Mouse (Mus musculus) forelimb bud, embryonic 11.5 days (tissue): ENCODE data around the gene Camta1.

ENCODE experiments used
- DNase-seq: peaks from one replicate; pipeline ENCODE4 v3.0.0-alpha.2; 2012; ENCODE audit warnings: low read depth, low spot score

Gene Camta1

DNA sequence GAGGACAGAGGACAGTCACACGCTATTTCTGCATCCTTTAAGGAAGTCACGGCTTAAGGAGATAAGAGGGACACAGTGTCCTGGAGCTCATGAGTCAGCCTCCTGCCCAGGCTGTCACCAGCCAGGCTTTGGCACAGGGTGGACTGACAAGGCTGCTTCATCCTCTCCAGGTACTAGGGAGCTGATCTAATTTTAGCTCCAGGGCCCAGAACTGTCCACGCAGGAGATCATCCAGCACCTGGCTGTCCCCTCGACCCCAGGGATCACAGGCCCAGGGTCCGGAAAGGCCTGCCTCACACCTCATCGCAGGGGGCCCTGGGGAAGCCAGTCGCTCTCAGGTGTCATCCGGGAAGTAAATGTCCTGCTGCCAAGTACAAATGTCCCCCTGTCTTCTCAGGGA is 341.6 kb downstream of the Camta1 start:
- no peak for DNase-seq

- no peak for DNase-seq
Measured at GRCm38 (mm10) chr4:151519011-151519410, 342.7 kb downstream of the Camta1 start.

DNA sequence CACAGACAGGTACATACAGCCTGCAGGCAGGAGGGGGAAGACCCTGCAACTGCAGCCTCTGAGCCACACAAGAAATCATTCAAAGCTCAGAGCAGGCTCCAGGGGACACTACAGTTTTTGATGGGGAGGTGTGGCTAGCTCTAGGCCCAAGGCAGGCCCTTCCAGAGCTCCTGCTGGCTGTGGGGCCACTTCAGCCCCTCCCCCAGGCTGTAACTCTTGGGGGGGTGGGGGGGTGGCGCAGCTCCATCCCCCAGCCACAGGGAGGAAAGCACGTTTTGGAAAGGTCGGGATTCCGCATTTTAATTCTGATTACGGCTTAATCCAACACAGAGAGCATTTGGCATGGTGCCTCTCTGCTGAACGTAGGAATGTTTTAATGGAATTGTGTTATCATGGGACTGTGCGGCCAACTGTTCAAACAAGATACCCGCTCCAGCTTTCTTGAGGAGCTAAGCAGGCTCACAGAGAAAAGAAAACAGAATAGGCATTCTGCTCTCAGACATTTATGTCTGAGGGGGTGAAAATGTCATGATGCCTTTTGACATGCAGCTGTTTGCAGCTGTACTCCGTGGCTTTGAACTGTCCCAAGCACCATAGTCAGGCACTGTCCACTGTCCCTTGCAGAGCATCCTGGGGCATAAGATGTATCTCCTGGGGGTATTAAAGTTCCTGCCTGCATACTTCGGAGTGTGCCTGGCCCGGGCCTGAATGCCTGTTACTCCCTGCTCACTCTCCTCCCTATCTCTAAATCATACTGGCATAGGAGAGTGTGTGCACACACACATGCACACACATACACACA is 344.5 kb downstream of the Camta1 start:
- no peak for DNase-seq

DNA sequence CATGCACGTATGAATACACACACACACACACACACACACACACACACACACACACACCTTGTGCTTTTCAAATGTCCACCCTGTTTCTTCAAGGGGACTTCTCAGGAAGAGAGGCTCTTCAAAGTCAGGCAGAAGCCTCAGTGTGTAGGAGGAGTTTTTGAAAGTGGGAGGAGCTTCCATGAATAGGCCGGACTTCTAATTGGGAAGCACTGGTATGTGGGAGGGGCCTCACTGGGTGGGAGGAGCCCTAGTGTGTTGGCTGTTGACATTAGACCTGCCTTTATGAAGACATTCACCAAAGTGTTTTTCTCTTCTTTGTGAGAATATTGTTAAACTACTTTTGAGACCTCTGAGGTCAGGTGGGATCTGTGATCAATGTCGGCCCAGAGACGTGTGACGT is 346.4 kb downstream of the Camta1 start:
- DNase-seq: no peak

DNA sequence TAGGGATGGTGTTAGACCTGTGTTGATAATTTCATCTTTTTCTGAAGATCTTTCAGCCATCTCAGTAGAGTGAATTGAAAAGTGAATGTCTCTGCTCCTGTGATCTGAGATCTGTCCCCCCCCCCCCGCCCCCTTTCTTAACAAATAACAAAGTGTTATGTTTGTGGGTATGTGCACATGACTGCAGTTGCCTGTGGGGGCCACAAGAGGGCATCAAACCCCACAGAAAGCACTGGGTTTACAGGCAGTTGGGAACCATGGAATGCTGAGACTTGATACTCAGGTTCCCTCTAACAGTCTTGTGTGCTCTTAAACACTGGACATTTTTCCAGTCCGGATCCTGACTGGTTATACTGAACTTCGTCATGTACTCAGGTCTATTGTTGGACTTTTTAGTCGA is 350.6 kb downstream of the Camta1 start:
- DNase-seq: no peak

GRCm38 (mm10) chr4:151510417-151510816 is 351.3 kb downstream of the Camta1 start:
- DNase-seq: peak; percentile 48

- DNase-seq: no peak
Measured at GRCm38 (mm10) chr4:151506701-151507100, 355.0 kb downstream of the Camta1 start.

- no peak for DNase-seq
Measured at GRCm38 (mm10) chr4:151498481-151499276, 363.0 kb downstream of the Camta1 start.

GRCm38 (mm10) chr4:151496581-151496980 is 365.1 kb downstream of the Camta1 start:
- no peak for DNase-seq

DNA sequence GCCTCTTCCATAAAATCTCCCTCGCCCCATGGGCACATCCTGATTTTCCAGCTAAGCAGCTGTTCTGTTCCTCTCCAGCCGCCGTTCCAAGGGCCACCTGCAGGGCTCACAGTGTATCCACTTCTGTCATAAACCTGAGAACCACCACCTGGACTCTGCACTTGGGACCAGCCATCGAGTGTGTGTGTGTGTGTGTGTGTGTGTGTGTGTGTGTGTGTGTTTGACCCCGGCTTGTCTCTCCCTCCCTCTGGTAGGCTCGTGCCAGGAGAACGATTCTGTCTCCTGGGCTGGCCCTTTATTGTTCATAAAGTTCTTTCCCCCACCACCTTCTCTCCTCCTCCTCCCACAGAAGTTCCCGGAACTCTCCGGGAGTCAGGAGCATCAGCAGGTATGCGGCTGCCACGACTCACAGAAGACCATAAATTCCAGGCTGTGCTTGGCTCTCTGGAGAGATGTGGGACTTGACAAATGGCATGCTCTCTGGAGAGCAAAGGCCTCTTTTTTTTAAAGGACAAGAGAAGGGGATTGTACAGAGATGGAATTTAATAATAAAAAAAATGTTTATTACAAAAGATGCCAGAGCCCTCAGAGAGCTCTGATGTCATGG is 366.3 kb downstream of the Camta1 start:
- no peak for DNase-seq

DNA sequence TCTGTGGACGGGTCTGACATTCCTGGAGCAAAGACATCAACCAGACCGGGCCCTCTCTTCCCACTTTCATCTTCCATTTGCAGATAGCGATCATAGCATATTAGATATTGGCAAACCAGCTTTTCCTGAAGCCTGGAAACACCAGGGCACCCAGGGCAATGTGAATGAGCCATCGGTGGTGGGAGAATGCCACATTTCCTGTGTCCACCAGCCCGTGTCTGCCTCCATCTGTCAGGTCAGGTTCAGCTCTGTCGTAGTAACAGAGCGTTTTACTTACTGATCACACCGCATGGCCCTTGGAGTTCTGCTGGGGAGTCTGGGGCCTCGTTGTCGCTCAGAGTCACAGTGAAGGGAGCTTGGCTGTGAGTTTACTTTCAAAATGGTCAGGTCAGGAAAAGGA is 368.9 kb downstream of the Camta1 start:
- no peak for DNase-seq

DNA sequence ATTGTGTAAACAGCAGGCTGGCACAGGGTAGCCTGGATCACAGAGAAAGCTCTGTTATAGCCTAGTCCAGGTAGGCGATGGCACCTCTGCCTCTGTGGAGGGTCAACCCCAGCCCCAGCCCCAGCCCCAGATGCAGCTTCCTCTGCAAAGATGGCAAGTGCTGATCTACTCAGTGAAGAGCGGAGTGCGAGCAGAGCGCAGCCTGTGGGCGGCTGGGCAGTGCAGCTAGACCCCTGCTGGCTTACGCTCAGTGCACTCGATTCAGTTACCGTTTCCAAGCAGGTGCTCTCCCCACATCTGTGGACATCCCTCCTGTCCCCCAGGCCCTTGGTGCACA is 377.7 kb downstream of the Camta1 start:
- DNase-seq: no peak

DNA sequence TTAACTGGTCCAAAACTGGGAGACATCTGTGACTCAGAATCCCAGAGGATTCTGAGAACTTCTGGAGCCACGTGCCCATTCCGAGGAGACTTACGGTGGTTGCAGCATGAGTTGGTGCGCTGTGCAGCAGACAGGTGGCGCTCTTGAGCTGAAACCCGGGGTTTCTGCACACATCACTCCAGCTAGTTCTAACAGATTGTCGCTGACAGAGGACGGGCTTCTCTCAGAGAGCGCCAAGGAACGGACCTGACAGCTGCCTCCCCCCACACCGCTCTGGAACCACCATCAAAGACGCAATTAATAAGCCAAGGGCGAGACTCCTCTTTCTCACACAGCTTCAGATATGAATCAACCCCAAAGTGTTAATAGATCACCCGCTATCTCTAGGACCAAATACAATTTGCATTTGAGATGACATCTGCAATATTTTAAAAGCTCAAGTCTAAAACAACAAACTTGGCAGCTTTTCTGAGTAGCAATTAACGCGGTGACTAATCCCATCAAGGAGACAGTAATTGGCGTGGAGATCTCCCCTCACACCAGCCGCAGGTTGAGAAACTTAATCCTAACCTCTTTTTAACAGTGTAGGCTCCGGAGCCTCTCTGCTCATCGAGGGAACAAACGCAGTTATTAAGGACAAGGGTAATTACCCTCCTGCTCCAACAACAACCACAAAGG is 378.2 kb downstream of the Camta1 start:
- peak; percentile 80 for DNase-seq

DNA sequence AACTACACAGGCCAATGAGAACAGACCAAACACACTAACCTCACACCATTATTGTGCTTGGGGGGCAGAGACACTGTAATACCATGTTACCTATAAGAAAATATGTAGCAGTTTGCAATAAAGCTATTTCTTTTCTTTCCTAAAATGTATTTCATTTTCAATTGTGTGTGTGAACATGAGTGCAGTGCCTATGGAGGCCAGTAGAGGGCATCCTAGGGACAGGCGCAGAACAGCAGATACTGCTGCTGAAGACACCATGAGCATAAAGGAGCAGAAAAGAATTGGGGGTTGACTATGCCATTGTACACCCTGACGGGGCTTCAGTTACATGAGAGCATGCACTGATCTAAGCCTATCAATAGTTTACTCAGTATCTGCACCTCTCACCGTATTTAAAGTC is 380.7 kb downstream of the Camta1 start:
- DNase-seq: no peak

- DNase-seq: no peak
Measured at GRCm38 (mm10) chr4:151477950-151478349, 383.7 kb downstream of the Camta1 start.

DNA sequence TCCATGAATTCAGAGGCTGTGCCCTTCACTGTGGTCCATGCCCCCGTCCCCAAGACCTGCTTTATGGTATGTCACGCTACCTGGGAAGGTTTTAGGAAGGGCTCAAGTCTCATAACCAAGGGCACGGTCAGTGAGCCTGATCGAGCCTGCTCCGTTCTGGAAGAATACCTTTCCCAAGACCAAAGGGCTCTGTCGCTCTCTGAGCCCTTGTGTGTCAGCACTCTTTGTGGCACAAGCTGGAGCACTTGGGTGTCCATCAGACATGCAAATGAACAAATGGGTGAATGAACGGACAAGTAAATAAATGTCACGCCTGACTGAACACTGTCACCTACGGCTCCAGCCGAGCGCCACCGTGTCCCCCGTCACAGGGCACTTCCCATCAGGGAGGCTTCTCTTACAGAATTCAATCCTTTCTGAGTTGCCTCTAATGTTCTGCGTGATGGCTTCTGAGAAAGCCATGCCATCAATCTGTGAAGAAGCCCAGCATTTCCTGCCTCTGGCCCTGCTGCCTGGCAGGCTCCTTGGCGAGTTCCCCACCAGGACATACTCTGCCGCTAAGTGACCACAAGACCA is 386.7 kb downstream of the Camta1 start:
- no peak for DNase-seq

GRCm38 (mm10) chr4:151471886-151472285 is 389.8 kb downstream of the Camta1 start:
- DNase-seq: no peak

DNA sequence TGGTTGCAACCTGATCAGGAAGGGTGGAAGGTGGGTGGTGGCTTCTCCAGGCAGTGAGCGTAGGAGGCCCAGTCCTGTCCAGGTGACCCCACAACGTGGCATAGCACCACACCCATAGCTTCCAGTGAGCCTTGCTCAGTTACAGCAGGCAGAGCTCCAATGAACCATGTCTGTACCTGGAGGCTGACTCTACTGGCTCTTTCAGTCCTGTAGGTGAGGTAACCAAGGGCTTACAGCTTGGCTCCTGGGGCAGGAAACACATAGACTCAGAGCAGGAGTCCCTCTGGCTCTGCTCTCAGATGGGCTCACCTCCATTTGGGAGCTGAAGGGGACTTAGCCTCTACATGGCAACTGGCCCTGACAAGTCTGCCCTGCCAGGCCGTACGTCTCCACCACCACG is 393.3 kb downstream of the Camta1 start:
- no peak for DNase-seq

DNA sequence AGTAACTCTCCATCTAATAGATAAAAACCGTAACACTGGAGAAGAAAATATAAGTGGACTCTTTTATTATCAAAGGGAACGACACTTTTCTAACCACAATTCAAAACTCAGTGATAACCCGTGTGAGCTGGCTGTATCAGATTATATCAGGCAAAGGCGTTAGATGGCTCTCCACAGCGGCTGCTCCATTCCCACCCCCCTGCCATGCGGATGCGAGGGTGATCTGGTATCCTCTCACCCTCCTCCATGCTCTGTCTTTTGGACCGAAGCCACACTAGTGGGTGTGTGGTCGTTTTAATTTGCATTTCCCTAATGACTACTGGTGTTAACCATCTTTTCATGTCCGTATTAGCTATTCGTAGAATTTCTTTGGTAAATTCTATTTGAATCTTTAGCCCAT is 403.0 kb downstream of the Camta1 start:
- no peak for DNase-seq

DNA sequence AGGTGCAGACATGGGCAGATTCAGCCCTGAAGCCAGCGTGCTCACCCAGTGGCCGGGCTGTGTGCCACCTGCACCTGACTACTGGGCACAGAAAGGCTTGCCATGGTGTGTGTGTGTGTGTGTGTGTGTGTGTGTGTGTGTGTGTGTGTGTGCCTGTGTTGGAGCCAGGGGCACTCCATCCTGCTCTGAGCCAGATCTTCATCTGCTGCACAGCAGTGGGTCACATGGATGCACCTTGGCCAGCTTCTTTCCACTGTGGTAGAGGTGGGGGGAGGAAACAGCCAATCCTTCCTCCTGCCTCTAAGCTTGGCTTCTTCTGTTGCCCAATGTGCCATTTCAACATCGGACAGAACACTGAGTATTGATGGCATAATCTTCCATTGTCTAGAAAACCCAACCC is 407.1 kb downstream of the Camta1 start:
- DNase-seq: no peak

GRCm38 (mm10) chr4:151454065-151454464 is 407.6 kb downstream of the Camta1 start:
- DNase-seq: no peak

DNA sequence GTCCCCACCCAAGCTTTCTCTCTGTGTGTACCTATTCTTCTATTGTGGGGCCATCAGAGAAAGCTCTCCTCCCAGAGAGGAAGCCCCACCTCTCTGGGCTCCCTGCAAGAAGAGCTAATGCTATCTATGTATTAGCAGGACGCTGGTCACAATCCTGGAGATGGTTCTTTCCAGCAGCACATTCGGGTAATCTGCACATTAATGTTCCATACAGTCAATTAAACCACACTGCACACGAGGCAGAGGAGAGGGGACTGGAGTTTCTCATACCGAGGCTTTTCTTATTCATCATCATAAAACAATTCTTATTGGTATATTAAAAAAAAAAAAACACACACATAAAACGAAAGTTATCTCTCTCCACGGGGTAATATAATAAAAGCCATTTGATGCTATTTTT is 409.8 kb downstream of the Camta1 start:
- DNase-seq: no peak
